Mouse (Mus musculus): ENCODE data around the gene Rnasek.

Rnasek gene

GRCm38 (mm10) chr11:70239541-70240279 is at the start of gene Rnasek, which contains the start of gene Gm21988:
Gene Rnasek, minus strand, starts transcription at chr11:70239842.
Gene Gm21988, minus strand, starts transcription at chr11:70239830.
- peak; percentile 82 to 87 for DNase-seq

GRCm38 (mm10) chr11:70289236-70289635 is 49.6 kb upstream of the Rnasek start:
- peak in 1 of 2 experiments; percentile 19 for DNase-seq

GRCm38 (mm10) chr11:70288102-70288501 is 48.5 kb upstream of the Rnasek start:
- DNase-seq = no peak

DNA sequence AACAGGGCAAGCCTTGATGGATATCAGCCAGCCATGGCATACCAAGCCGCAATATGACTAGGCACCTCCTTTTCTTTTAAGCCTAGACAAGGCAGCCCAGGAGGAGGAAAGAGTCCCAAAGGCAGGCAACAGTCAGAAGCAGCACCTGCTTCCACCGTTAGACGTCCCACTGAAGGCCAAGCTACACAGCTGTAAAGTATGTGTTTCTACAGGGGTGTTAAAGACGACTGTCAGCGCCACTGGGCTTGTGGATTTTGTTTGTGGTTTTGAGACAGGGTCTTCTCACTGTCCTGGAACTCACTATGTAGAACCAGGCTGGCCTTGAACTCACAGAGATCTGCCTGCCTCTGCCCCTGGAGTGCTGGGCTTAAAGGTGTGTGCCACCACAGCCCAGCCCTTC is 46.0 kb upstream of the Rnasek start:
- no peak for DNase-seq

DNA sequence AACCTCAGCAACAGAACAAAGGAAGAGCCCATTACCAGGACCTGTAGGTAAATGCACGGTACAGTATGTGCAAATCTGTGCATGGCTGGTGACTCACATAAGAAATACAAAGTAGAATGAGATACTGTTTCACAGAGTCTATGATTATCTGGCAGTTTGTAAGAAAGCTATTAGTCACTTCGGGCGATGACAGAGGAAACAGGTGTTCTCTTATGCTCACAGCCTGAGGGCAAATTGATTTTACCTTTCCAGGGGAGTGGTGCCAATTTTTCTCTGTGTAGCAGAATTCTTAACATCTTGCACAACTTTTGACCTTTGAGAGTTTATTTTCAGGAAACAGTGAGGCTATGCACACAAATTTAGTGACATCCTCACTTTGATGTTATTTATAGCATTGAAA is 45.1 kb upstream of the Rnasek start:
- no peak for DNase-seq

DNA sequence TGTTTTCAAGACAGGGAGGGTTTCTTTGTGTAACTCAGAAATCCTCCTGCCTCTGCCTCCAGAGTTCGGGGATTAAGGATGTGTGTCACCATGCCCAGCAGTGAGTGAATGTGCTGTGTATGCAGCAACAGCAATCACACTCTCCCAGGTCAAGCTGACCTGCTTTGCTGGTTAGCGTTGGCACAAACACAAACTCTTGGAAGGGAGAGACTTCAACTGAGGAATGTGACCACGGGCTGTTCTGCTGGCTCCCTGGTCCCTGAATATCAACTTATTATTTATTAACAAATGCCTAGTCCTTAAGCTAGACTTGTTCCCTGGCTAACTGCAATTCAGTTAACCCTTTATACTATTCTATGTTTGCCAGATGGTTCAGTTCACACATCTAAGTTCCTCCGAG is 44.0 kb upstream of the Rnasek start:
- no peak for DNase-seq

GRCm38 (mm10) chr11:70280441-70280840 is 40.8 kb upstream of the Rnasek start:
- peak; percentile 41 to 64 for DNase-seq

GRCm38 (mm10) chr11:70278961-70279360 is 39.3 kb upstream of the Rnasek start:
- DNase-seq = no peak

GRCm38 (mm10) chr11:70271641-70272040 is 32.0 kb upstream of the Rnasek start:
- no peak for DNase-seq

GRCm38 (mm10) chr11:70266405-70266804 is 26.8 kb upstream of the Rnasek start:
- peak; percentile 58 to 74 for DNase-seq

DNA sequence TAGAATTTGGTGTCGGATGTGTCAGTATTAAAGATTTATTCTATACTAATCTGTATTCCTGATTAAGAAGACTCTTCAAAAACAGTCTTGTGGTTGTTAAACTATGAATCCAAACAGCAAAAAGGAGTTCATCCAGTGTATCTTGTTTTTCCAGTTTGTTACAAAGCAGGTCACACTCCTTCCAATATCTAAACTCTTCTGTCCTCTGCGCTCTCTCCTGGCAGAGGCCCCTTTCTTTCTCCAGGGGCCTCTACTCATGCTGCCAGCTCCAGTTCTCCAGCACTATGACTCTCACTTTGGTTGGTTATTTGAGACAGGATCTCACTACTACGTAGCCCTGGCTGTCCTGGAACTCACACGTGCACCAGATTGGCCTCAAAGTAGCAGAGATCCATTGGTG is 26.2 kb upstream of the Rnasek start:
- DNase-seq = no peak

GRCm38 (mm10) chr11:70265252-70265651 is 25.6 kb upstream of the Rnasek start:
- DNase-seq = no peak

DNA sequence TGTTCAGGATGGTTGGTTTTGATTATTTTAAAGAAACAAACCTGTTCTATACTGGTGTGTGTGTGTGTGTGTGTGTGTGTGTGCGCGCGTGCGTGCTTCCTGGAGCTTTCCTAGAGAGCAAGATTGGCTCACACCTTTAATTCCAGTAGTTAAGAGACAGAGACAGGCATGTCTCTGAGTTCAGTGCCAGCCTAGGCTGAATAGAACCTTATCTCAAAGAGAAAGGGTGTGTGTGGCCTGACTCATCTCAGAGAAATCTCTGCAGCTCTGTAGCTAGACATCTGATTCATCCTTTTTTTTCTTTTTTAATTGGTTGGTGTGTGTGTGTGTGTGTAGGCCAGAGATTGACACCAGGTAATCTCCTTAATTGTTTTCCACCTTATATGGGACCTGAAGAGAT is 19.4 kb upstream of the Rnasek start:
- no peak for DNase-seq

DNA sequence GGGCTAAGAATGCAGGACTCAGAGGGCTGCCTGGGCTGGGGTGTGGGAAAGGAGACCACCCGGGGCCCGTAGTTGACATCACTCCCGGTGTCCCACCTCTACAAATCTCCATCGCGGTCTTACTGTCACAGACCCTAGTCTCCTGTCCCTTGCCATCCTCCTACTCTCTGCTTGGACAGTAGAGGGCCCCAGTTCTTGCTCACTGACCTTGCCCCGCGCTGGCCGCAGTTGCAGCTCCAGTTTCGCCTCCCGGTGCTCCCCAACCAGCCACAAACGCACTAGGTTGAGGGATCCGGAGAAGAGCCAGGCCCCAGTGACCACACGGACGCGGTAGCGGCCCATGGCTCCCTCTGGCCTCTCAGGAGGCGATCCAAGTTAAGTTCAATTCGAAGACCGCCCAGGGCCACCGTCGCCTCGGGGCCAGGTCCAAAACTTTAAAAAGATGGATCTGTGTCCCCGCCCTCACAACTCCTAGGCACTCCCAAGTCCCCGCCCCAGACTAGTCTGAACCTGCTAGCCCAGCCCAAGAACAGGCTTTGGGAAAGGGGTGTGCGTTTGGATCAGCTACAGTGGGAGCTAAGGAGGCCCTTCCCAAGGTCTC is 15.4 kb upstream of the Rnasek start, which contains the start of gene Alox12:
Gene Alox12 (minus strand): TSS at position 423 of the 601 bp plus-strand sequence.
- DNase-seq = peak; percentile 65 to 67

- DNase-seq = no peak
Observed at GRCm38 (mm10) chr11:70254337-70254736, 14.7 kb upstream of the Rnasek start.

- no peak for DNase-seq
Observed at GRCm38 (mm10) chr11:70251853-70252252, 12.2 kb upstream of the Rnasek start.

DNA sequence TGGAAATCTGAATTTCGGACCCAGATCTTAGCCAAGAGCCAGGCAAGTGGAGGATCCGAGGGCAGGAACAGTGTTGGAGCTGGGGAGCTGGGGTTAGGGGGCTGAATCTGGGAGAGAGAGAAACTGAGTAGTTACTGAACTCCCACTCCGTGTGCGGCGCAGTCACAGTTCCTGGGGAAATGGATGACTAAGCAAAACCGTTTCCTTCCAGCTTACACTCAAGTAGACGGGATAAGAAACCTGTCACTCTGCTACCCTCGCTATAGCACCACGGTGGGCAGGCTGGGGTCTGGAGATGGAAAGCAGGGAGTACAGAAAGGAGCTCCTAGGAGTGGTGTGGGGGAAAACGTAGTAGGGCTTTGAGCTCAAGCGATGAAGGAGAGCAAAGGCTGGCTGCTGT is 10.5 kb upstream of the Rnasek start:
- DNase-seq = no peak

GRCm38 (mm10) chr11:70247136-70247845 is 7.6 kb upstream of the Rnasek start:
- peak in 1 of 2 experiments; percentile 82 for DNase-seq

DNA sequence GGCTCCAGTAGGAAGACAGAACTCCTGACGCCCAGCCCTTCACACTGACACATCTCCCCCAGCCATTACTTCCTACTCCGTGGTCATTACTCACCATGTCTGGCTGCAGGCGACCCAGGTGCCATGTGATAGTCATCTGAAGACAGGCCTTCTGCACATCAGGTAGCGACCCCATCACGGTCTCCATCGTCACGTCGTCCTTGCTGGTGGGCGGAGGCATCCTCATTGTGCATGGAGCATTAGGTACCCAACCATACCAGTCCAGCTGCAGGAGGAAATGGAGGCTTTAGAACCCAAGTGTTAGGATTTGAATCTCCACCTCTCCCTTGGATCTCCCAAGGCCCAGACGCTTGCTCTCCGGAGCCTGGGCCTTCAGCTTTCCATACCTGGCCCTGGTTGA is 2.9 kb upstream of the Rnasek start:
- DNase-seq = no peak

DNA sequence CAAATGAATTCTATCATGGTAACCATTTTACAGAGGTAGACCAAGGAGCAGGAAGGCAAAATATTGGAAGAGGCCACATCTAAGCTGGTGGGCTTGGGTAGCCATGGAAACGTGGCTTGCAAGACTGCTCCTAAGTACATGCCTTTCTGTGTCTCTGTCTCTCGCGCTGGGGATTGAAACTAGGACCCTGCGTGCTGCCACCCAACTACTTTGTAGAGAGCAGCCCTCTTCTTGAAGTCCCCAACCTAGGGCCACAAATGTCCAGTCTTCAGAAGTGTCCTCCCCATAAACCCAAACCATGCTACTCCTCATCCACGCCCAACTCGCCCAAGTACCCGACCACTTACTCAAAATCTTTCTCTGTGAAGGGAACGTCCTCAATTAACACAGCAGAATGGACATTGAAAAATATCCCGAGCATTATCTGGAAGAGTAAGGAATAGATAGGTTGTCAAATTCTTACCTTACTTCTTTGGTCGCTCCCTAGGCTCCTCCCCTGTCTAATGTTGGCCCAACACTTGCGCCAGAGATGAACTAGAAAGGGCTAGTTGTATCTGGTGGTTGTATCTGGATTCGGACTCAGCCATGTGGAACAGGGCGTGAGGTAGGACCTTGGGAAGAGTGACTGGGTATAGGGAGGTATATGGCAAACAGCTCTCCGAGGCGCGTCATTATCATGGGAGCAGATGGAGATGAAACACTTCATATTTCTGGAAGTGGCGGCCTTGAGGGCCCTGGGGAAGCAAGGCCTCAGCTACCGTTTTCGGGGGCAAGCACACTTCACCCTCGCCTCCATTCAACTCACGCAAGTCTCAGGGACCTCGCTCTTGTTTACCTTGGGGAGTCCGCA is 826 bp downstream of the Rnasek start:
- DNase-seq = peak in 1 of 2 experiments; percentile 13

DNA sequence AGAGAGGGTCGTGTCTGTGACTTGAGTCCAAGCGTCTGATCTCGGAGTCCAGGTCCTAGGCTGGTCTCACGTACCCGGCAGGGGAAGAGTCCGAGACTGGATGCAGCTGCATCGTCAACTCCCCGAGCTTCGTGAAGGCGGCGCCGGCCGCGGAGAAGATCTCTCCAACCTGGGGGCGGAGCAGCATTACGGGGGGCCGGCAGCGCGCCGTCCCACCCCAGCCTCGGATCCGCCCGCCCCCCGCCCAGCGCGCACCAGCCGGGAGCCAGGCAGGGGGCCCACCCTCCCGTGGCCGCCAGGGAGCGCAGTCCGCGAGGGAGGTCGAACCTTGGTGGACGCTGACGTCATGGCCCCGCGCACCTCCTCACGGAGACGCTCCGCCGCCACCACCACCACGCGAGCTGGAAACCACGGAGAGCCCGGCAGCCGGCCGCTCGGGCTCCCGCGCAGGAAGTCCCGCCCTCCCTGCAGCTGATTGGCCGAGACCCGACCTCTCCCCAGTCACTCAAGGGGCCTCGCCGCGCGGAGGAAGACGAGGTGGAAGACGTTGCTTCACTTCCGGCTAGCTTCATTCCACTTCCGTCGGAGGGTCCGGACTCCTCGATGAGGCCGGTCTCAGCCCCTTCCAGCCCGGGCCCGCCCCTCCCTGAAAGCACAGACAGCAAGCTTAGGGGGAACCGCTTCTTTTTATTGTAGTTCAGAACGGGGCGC is 2.0 kb downstream of the Rnasek start, which contains the start of gene 0610010K14Rik:
Gene 0610010K14Rik (minus strand): TSS at position 458 of the 711 bp plus-strand sequence.
- DNase-seq = peak; percentile 99

DNA sequence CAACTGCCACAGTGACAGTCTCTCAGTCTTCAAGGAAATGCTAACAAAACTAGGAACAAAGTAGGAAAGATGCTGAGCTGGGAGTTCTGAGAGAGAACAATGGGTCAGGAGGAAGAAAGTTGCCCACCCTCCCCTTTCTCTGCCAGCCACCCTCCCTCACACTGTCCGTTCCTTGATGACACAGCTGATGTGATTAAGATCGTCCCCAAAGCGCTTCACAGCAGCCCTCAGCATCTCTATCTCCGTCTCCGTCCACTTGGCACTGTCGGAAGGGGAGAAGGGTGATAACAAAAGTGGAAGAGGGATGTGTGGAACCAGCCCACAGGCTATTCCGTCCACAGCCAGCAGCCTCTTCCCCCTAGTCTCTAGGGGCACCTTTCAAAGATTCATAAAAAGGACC is 2.9 kb downstream of the Rnasek start:
- DNase-seq = peak; percentile 36 to 56

Data from lung, postnatal 4 days (tissue).